Mouse (Mus musculus): ENCODE results near the gene Ankib1.
"Not testable (repeated sequence)": the region's sequence is repeated elsewhere in the genome, so short reads cannot be mapped to it uniquely, and the experiment has no call there.

Ankib1 gene

DNA sequence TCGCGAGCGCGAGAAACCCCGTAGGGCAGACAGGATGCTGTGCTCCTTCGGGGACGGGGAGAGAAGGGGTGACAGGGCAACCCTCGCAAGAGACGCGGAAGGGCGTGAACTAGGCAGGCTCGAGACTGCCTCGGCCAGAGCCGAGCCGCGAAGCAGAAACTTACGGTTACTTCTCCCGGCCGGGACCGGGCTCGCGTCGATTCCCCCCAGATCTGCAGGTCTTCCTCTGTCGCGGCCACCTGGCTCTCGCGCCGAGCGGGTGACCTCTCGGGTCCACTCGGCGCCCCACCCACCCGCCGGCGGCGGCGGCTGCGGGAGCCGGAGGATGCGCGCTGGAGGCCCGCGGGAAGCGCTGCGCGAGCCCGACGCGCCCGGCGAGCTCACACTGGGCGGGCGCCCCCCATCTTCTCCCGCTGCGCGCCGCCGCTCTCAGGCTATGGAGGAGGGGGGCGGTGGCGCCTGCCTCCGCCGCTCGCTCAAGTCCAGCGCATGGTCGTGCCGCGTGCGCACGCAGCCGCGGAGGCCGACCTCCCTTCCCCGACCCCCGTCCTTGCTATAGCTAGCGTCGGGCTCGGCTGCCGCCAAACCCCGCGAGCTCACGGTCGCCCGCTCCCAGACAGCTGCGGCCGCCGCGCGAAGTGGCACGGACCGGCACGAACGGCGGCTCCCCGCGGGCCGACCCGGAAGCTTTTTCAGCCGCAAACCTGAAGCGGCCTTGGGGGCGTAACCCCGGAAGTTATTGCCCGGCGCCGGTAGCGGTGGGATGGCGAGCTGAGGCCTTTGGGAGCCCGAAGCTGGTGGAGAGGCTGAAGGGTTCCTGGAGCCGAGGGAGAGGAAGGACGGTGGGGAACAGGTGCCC, at the start of gene Ankib1, which contains the start of gene Krit1:
TSS of gene Ankib1 (minus strand) at position 493 of the 859 bp plus-strand sequence.
TSS of gene Krit1 (plus strand) at position 752 of the 859 bp plus-strand sequence.
- ATAC-seq (ENCODE audit: insufficient number of reproducible peaks, low FRiP score, low TSS enrichment) = peak; percentile 94

DNA sequence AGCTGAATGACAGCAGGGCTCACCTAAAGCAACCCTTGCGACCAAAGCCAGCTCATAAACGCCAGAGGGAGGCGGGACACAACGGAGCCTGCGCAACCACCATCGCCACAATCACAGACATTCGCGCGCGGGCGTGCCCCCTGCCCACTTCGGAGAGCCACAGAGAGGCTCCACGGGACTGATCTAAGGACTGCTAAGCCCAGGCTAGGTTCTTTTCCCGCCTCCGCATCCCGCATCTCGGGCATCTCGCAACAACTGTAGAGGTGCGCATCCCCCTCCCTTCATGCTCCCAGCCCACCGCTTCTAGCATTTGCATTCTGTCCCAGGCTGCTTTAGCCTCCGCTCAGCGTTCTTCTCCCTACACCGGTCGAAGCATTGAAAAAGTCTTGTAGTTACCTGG, 42.3 kb upstream of the Ankib1 start, which contains the start of gene Lrrd1:
TSS of gene Lrrd1 (plus strand) at position 148 of the 400 bp plus-strand sequence.
- ATAC-seq (ENCODE audit: insufficient number of reproducible peaks, low FRiP score, low TSS enrichment) = no peak

DNA sequence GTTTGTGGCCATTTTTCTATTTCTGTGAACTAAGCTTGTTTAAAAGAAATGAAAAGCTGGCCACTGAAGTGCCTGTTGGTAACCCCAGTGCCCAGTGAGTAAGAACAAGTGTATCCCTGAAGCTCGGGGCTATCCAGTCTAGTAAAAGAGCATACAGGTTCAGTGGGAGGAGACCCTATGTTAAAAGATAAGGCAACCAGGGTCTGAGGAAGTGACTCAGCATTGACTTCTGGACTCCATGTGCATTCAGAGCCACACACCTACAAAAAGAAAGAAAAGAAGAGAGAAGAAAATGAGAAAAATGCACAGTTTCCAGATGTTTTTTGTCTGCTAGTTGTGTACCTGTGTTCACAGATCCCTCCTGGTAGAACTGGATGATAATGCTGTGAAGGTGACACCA, 31.4 kb upstream of the Ankib1 start:
- no peak for ATAC-seq (ENCODE audit: insufficient number of reproducible peaks, low FRiP score, low TSS enrichment)

DNA sequence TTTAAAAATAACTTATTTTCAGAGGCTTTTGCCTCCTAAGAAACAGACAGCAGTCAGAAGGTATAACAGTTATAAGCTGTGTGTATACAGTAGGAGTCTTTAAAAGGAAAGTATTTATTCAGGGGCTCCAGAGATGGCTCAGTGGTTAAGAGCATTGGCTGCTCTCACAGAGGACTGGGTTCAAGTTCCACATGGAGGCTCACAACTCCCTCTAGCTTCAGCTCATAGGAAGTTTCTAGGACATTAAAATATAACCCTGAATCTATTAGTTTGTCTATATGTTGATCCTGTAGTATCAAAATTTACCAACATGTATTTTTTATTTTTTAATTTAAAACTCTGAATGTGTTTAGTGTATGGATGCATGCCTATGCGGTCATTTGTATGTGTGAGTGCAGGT, 5.7 kb upstream of the Ankib1 start:
- ATAC-seq (ENCODE audit: insufficient number of reproducible peaks, low FRiP score, low TSS enrichment) = no peak

DNA sequence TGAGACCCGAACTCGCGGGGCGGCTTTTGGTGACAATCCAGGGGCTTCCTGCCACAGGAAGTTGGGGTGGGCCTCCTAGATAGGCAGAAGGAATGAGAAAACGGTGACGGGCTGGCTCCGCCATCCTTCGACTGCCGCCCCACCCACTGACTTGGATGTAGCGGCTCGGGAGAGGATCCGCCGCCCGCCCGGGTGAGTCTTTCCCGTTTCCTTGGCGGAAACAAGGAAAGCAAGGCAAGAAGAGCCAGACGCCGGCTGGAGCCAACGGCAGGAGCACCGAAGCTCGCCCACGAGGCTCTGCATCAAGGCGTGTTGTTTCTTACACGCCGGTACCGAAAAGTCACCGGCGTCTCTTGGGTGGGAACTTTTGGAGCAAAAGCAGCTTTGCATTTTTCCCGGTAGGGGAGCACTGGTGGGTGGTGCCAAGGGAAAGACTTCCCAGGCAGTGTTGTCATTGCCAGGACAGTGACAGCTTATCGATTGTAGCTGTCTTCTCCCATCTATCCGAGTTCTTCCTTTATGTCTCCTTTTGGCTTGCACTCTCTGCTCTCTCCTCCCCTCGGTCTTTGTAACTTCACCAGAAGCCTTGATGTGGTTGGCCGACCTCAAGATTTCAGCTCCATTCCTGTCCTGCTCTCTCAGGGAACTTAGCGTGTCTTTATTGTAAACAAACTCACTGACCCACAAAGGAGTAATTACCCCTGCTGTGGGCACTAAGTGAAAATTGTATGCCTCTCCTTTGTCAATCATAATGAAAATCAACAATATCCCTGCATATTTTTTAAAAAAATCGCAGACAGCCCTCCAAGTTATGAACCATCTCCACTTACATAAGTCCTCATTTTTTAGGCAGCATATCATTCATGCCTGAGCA, 804 bp upstream of the Ankib1 start:
- ATAC-seq (ENCODE audit: insufficient number of reproducible peaks, low FRiP score, low TSS enrichment) = peak; percentile 79

DNA sequence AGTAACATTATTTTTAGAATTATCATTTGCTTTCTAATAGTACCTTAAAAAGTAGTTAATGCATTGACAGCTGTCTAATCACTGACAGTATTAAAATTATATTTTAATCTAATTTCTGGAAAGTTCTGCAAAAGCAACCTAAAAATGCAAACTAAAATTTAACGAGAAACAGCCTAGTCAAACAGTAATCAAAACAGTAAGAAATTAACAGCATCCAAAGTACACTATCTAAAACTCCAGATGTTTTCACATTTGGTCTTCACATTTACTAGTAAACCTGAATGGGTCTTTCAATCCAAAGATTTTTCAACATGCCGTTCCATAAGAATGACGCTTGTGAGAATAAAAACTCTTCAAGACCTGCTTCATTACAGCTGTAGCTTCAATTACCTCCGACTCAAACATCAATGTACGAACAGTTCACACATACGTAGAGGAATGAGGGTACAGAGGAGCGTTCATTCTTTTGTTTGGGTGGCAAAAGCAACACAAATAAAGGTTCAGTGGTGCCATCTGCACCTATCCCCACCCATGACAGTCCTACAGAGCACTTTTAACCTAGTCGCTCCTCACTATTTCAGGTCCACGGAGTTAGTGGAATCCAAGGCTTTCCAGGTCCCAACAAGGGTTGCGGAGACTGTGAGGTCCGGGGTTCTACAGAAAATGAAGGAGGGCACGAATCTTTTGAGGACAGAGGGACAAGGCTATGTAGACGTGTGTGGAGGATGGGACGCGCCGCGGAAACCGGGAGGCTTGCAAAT, 873 bp downstream of the Ankib1 start:
- ATAC-seq (ENCODE audit: insufficient number of reproducible peaks, low FRiP score, low TSS enrichment) = no peak

DNA sequence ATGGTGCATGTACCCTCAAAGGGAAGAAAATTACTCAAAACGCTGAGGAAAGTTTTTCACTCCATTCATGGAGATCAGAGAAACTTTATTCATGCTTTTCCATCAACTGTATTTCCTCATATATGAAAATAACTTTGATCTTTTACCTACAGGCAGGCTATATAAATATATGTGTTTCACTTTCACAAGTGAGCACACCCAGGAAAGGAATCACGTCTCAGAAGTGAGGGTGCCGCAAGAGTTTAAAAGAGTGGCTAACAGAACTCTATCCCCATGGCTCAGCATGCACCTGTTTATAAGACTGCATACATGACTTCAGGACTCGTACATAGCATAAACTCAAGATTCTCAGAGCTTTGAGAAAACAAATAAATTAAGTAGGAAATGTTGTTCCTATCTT, 1.8 kb downstream of the Ankib1 start:
- no peak for ATAC-seq (ENCODE audit: insufficient number of reproducible peaks, low FRiP score, low TSS enrichment)

DNA sequence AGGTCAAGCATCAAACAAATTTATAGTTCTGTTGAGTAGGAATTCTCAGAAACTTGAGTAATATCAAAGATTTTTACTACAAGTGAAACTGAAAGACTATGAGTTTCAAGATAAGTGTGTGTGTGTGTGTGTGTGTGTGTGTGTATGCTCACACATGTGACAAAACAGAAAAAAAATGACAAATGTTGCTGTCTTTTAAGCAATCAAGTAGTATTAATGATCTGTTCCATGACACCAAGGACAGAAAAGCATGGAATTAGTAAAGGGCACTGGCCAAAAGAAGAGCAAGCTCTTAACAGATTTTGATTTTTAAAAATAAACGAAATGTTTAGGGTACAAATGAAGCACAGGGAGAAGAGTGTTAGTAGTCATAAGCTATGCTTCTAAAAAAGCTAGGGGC, 2.7 kb downstream of the Ankib1 start:
- ATAC-seq (ENCODE audit: insufficient number of reproducible peaks, low FRiP score, low TSS enrichment) = no peak

DNA sequence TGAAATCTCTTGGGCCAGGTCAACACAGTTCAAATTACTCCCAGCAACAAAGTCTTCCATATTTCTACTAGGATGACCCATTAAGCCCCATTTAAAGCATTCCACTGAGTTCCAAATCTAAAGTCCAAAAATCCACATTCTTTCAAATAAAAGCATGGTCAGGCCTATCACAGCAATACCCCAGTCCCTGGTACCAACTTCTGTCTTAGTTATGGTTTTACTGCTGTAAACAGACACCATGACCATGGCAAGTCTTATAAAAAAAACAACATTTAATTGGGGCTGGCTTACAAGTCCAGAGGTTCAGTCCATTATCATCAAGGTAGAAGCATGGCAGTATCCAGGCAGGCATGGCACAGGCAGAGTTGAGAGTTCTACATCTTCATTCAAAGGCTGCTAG, 4.1 kb downstream of the Ankib1 start:
- not testable (repeated sequence) for ATAC-seq (ENCODE audit: insufficient number of reproducible peaks, low FRiP score, low TSS enrichment)

DNA sequence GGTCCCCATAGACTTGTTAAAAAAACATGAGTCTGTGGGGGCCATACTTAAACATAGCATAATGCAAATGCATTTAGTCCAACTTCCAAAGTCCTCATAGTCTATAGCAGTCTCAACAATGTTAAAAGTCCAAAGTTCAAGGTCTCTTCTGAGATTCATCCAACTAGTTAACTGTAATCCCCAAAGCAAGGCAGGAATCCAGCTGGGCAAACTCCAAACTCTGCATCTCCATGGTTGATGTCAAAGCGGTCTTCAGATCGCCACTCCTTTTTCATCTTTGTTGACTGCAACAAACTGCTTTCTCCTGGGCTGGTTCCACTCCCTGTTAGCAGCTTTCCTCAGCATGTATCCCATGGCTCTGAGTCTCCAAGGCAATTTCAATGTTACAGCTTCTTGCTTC, 5.6 kb downstream of the Ankib1 start:
- not testable (repeated sequence) for ATAC-seq (ENCODE audit: insufficient number of reproducible peaks, low FRiP score, low TSS enrichment)

DNA sequence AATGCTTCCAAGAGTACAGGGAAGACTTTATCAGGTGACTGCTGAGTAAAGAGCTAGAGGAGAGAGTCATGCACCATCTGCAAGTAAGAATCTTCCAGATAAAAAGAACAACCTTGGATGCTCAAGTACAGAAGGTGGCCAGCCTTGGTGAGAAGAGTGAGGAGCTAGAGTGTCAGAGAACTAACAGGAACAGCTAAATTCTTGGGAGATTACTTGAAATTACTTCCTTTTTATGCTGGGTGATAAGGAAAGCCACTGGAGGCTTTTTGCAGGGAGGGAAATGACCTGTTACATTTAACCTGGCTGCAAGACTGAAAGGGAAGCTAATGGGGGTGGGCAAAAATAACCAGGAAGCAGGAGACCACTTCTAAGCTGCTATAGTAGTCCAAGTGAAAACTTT, 11.7 kb downstream of the Ankib1 start:
- ATAC-seq (ENCODE audit: insufficient number of reproducible peaks, low FRiP score, low TSS enrichment) = no peak

DNA sequence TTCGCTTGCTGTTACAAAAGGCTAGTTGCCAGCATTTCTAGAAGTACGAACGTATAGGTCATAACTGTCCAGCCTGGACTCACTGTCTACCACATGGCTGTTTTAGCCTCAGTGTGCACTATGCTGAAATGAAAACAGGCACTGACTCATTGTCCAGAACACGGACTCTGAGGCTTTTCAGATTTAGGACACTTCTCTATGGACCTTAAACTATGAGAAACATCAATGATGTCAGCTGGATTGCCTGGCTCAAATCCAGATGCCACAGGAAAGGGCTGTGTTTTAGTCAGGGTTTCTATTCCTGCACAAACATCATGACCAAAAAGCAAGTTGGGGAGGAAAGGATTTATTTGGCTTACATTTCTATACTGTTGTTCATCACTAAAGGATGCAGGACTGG, 15.2 kb downstream of the Ankib1 start:
- ATAC-seq (ENCODE audit: insufficient number of reproducible peaks, low FRiP score, low TSS enrichment) = no peak

DNA sequence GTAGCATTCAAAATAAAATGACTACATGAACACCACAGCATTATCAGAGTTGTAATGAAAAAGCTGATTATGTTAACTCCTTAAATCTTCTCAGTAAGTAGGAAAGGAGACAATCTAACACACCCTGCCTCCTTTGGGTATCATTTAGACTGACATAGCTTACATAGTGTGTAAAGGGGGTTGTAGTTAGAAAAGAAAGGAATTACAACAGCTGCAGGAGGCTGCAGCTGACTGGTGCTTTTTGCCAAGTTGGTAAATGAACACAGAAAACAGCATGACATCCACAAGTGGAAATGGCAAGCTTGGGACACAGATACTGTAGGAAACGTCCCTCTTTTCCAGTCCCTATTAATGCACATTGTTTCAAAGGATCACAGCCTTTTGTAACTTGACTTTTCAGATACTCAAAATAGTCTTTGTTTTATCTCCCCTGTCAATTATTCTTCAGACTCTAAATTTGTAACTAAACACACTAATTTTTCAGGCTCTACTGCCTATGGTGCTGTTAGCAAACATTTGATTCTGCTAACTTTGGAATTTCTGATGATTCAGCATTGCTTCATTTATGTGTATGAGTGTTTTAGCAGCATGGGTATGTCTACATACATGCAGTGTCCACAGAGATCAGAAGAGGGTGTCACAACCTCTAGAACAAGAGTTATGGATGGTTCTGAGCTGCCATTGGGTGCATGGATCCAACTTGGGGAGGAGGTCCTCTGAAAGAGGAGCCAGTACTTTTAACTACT, 17.8 kb downstream of the Ankib1 start:
- ATAC-seq (ENCODE audit: insufficient number of reproducible peaks, low FRiP score, low TSS enrichment) = no peak

DNA sequence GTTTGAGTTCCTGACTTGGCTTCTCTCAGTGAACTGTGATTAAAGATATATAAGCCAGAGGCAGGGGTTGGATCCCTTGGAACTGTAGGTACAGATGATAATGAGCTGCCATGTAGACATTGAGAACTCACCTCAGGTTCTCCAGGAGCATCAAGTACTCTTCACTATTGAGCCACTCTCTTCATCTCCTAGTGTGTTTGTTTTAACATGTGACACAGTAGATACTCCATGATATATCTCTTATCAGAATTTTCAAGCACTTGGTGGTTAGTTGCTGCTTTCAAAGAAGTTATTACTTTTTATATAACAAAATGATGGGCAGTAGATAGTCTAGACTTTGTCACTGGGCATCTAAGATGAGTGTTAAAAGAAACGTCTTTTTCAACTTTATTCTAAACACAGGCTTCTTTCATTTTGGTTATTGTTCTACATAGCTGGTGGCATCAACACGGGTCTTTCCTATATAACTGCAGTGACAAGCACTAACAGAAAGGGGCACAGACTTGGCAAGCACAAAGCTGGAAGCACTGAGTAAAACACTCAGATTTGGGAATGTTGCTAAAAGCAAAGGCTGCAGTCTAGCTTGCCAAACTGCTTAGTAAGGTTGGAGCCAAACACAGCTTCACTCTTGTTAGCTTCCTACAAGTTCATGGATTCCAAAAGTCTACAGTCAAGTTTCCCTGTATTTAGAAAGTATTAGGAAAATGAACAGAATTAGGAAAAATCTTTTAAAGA, 18.6 kb downstream of the Ankib1 start:
- no peak for ATAC-seq (ENCODE audit: insufficient number of reproducible peaks, low FRiP score, low TSS enrichment)

DNA sequence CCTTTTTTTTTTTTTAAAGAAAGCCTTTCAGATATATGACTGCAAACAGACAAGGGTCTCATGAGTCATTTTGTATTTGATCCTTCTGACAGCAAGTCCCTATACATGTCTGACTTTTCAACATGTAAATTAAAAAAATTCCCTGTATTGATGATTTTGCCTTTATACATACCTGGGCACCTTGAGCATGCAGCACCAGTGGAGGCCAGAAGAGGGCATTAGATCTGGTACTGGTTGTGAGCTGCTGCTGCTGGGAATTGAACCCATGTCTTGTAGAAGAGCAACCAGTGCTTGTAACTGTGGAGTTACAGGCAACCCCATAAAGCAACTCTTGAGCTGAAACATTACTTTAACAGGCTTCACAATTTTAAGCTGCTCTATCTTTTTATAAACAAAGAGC, 20.1 kb downstream of the Ankib1 start:
- no peak for ATAC-seq (ENCODE audit: insufficient number of reproducible peaks, low FRiP score, low TSS enrichment)

DNA sequence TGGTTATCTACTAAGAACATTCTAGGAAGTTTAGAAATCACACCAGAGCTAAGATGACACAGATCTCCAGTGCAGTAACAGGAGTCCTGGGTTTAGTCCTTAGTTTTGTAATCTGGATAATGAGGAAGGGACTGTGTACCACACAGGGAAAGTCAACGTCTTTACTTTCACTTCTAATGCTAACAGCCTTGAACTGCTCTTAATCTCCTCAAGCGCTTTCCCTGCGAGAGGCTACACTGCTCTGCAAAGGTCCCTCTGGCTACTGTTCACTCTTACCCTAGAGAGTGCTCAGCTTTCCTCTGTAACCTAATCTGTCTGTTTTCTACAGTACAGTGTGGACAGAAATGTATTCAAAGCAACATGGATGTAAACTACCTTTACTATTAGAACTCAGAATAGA, 30.7 kb downstream of the Ankib1 start:
- no peak for ATAC-seq (ENCODE audit: insufficient number of reproducible peaks, low FRiP score, low TSS enrichment)

DNA sequence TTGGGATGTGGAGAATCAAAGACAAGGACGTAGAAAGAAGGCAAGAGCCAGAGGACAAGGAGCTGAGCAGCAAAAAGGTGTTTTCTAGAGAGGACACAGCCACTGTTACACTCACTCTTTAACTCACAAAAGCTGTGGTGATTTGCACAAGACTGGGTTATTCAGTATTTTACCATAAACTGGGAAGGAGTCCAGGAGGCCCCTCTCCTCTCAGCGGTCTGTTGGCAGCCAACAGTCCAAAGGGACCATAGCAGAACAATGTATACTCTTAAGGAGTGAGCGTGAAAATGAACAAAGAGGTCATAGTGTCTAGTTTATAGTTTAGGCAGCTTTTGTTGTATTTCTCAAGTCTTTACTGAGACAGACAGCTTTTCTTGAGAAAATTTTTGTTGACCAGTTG, 31.2 kb downstream of the Ankib1 start:
- no peak for ATAC-seq (ENCODE audit: insufficient number of reproducible peaks, low FRiP score, low TSS enrichment)

DNA sequence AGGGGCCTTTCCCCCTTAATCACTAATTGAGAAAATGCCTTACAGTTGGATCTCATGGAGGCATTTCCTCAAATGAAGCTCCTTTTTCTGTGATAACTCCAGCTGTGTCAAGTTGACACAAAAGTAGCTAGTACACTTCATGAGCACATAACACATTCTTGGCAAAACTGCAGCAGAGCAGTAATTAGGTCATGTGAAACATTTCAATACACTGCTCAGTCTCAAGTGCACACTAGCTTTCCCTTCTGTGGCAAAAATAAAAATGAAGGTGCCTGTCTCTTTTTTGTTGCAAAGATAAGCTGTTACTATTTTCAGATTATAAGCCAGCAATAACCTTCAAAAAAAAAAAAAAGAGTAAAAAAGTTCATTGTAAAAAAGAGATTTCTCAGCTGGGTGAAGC, 52.2 kb downstream of the Ankib1 start:
- ATAC-seq (ENCODE audit: insufficient number of reproducible peaks, low FRiP score, low TSS enrichment) = not testable (repeated sequence)

DNA sequence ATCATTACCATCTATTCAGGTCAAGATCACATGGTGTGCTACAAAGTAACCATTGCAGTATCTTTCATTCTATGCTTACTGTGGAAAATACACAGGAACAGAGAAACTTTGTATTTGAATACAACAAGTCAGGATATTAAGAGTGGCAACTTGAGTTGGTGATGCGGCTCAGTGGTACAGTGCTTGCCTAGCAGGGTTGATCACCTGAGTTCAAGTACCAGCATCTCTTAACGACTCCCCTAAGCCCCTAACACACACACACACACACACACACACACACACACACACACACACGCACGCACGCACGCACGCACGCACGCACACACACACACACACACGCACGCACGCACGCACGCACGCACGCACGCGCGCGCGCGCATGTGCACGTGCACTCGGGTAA, 69.9 kb downstream of the Ankib1 start:
- ATAC-seq (ENCODE audit: insufficient number of reproducible peaks, low FRiP score, low TSS enrichment) = not testable (repeated sequence)
